Mouse (Mus musculus): ENCODE results near the gene Sptbn2. TPM values are rescaled to one million over a fixed set of nuclear protein-coding genes. Genes with fewer than 3 reads are reported as not detected.

Gene Sptbn2
- polyA plus RNA-seq, 1 experiment from 2014 or later, result 3.2 TPM

GRCm38 (mm10) chr19:4719351-4719764, 8.4 kb downstream of the Sptbn2 start:
- Histone ChIP-seq H3K27ac (ENCODE audit: low read length) (peak overlapping the region; percentile 84), H3K27me3 (ENCODE audit: insufficient read depth, low read length) (peaks cover 8% of the 10 kb centered on the region), H3K4me1 (ENCODE audit: insufficient read depth, low read length) (peaks cover 29% of the 10 kb centered on the region), H3K9me3 (ENCODE audit: low read length) (no peaks in the 10 kb centered on the region), H3K9ac (replicated peaks; ENCODE audit: low read length) (0 out of 2 replicates have a peak overlapping the region, but pooled peaks have one; percentile 18), H3K36me3 (ENCODE audit: insufficient read depth, low read length) (no peaks in the 10 kb centered on the region), H3K4me2 (replicated peaks; ENCODE audit: low read depth, low read length) (peak overlapping the region; percentile 42), H3K4me3 (ENCODE audit: low read length) (no peak overlapping the region)
- 8% methylated on average over 5 of the region's 5 CpGs for WGBS
- ATAC-seq (ENCODE audit: low FRiP score, low TSS enrichment), result peak; percentile 91

- H3K9ac ChIP-seq (replicated peaks; ENCODE audit: low read length), result peak overlapping the region; percentile 37; the same call in 1 of the 2 replicates
- peak overlapping the region; percentile 42 for H3K4me2 ChIP-seq (replicated peaks; ENCODE audit: low read depth, low read length)
- H3K9me3 ChIP-seq (ENCODE audit: low read length), result no peaks in the 10 kb centered on the region
- 0 out of 2 replicates have a peak, but pooled peaks cover under 1% of the 10 kb centered on the region for H3K27me3 ChIP-seq (ENCODE audit: insufficient read depth, low read length)
- H3K36me3 ChIP-seq (ENCODE audit: insufficient read depth, low read length), result no peaks in the 10 kb centered on the region
- peak overlapping the region; percentile 30; the same call in 1 of the 2 replicates for H3K4me3 ChIP-seq (ENCODE audit: low read length)
- ATAC-seq (ENCODE audit: low FRiP score, low TSS enrichment), result no peak
- WGBS, result 78% methylated on average over 15 of the region's 15 CpGs
- peaks cover 29% of the 10 kb centered on the region for H3K4me1 ChIP-seq (ENCODE audit: insufficient read depth, low read length)
- peak overlapping the region; percentile 84 for H3K27ac ChIP-seq (ENCODE audit: low read length)
Observed at GRCm38 (mm10) chr19:4720112-4720511, 9.1 kb downstream of the Sptbn2 start.

GRCm38 (mm10) chr19:4720671-4721244, 9.8 kb downstream of the Sptbn2 start:
- Histone ChIP-seq H3K9ac (replicated peaks; ENCODE audit: low read length) (peak overlapping the region; percentile 57), H3K4me2 (replicated peaks; ENCODE audit: low read depth, low read length) (peak overlapping the region; percentile 42), H3K27ac (ENCODE audit: low read length) (peak overlapping the region; percentile 84; the same call in 1 of the 2 replicates)

GRCm38 (mm10) chr19:4729186-4729585, 18.2 kb downstream of the Sptbn2 start:
- H3K9ac ChIP-seq (replicated peaks; ENCODE audit: low read length), result no peak overlapping the region
- 55% methylated on average over 9 of the region's 9 CpGs for WGBS

More at GRCm38 (mm10) chr19:4720671-4721244, 9.8 kb downstream of the Sptbn2 start:
- peak overlapping the region; percentile 30 for H3K4me3 ChIP-seq (ENCODE audit: low read length)
- peak; percentile 52 for ATAC-seq (ENCODE audit: low FRiP score, low TSS enrichment)
- no peaks in the 10 kb centered on the region for H3K27me3 ChIP-seq (ENCODE audit: insufficient read depth, low read length)
- H3K36me3 ChIP-seq (ENCODE audit: insufficient read depth, low read length), result no peaks in the 10 kb centered on the region
- H3K9me3 ChIP-seq (ENCODE audit: low read length), result no peaks in the 10 kb centered on the region
- WGBS, result 15% methylated on average over 11 of the region's 11 CpGs
- H3K4me1 ChIP-seq (ENCODE audit: insufficient read depth, low read length), result peaks cover 29% of the 10 kb centered on the region

GRCm38 (mm10) chr19:4733052-4733451, 22.1 kb downstream of the Sptbn2 start:
- no peak overlapping the region for H3K27ac ChIP-seq (ENCODE audit: low read length)
- no peak for ATAC-seq (ENCODE audit: low FRiP score, low TSS enrichment)
- H3K27me3 ChIP-seq (ENCODE audit: insufficient read depth, low read length), result no peaks in the 10 kb centered on the region
- no peak overlapping the region for H3K4me3 ChIP-seq (ENCODE audit: low read length)
- H3K9me3 ChIP-seq (ENCODE audit: low read length), result no peaks in the 10 kb centered on the region
- 81% methylated on average over 3 of the region's 3 CpGs for WGBS
- H3K36me3 ChIP-seq (ENCODE audit: insufficient read depth, low read length), result peaks cover 6% of the 10 kb centered on the region
- H3K4me2 ChIP-seq (replicated peaks; ENCODE audit: low read depth, low read length), result no peak overlapping the region
- no peak overlapping the region for H3K9ac ChIP-seq (replicated peaks; ENCODE audit: low read length)
- no peaks in the 10 kb centered on the region for H3K4me1 ChIP-seq (ENCODE audit: insufficient read depth, low read length)

More at GRCm38 (mm10) chr19:4729186-4729585, 18.2 kb downstream of the Sptbn2 start:
- Histone ChIP-seq H3K4me2 (replicated peaks; ENCODE audit: low read depth, low read length) (no peak overlapping the region), H3K9me3 (ENCODE audit: low read length) (no peaks in the 10 kb centered on the region), H3K4me1 (ENCODE audit: insufficient read depth, low read length) (no peaks in the 10 kb centered on the region), H3K27me3 (ENCODE audit: insufficient read depth, low read length) (no peaks in the 10 kb centered on the region), H3K4me3 (ENCODE audit: low read length) (no peak overlapping the region), H3K27ac (ENCODE audit: low read length) (no peak overlapping the region), H3K36me3 (ENCODE audit: insufficient read depth, low read length) (peaks cover 4% of the 10 kb centered on the region; the same call in 1 of the 2 replicates)
- no peak for ATAC-seq (ENCODE audit: low FRiP score, low TSS enrichment)

GRCm38 (mm10) chr19:4737866-4738265, 26.9 kb downstream of the Sptbn2 start:
- Histone ChIP-seq H3K4me3 (ENCODE audit: low read length) (no peak overlapping the region), H3K9me3 (ENCODE audit: low read length) (no peaks in the 10 kb centered on the region), H3K4me2 (replicated peaks; ENCODE audit: low read depth, low read length) (no peak overlapping the region), H3K4me1 (ENCODE audit: insufficient read depth, low read length) (no peaks in the 10 kb centered on the region), H3K9ac (replicated peaks; ENCODE audit: low read length) (no peak overlapping the region), H3K27ac (ENCODE audit: low read length) (no peak overlapping the region), H3K27me3 (ENCODE audit: insufficient read depth, low read length) (no peaks in the 10 kb centered on the region), H3K36me3 (ENCODE audit: insufficient read depth, low read length) (peaks cover 10% of the 10 kb centered on the region; the same call in 1 of the 2 replicates)
- ATAC-seq (ENCODE audit: low FRiP score, low TSS enrichment), result no peak
- 91% methylated on average over 13 of the region's 13 CpGs for WGBS

- H3K27me3 ChIP-seq (ENCODE audit: insufficient read depth, low read length), result no peaks in the 10 kb centered on the region
- H3K36me3 ChIP-seq (ENCODE audit: insufficient read depth, low read length), result peaks cover 5% of the 10 kb centered on the region; the same call in 1 of the 2 replicates
- H3K4me3 ChIP-seq (ENCODE audit: low read length), result no peak overlapping the region
- H3K4me1 ChIP-seq (ENCODE audit: insufficient read depth, low read length), result no peaks in the 10 kb centered on the region
- H3K9me3 ChIP-seq (ENCODE audit: low read length), result no peaks in the 10 kb centered on the region
- no peak for ATAC-seq (ENCODE audit: low FRiP score, low TSS enrichment)
- no peak overlapping the region for H3K27ac ChIP-seq (ENCODE audit: low read length)
- no peak overlapping the region for H3K4me2 ChIP-seq (replicated peaks; ENCODE audit: low read depth, low read length)
- 93% methylated on average over 11 of the region's 11 CpGs for WGBS
- H3K9ac ChIP-seq (replicated peaks; ENCODE audit: low read length), result no peak overlapping the region
Observed at GRCm38 (mm10) chr19:4739053-4739452, 28.1 kb downstream of the Sptbn2 start.

GRCm38 (mm10) chr19:4739762-4740161, 28.8 kb downstream of the Sptbn2 start:
- WGBS, result 91% methylated on average over 5 of the region's 5 CpGs
- Histone ChIP-seq H3K27ac (ENCODE audit: low read length) (no peak overlapping the region), H3K4me2 (replicated peaks; ENCODE audit: low read depth, low read length) (no peak overlapping the region), H3K36me3 (ENCODE audit: insufficient read depth, low read length) (peaks cover 5% of the 10 kb centered on the region; the same call in 1 of the 2 replicates), H3K9me3 (ENCODE audit: low read length) (no peaks in the 10 kb centered on the region), H3K4me3 (ENCODE audit: low read length) (no peak overlapping the region), H3K4me1 (ENCODE audit: insufficient read depth, low read length) (no peaks in the 10 kb centered on the region), H3K27me3 (ENCODE audit: insufficient read depth, low read length) (no peaks in the 10 kb centered on the region), H3K9ac (replicated peaks; ENCODE audit: low read length) (no peak overlapping the region)
- ATAC-seq (ENCODE audit: low FRiP score, low TSS enrichment), result no peak

GRCm38 (mm10) chr19:4741482-4741881, 30.5 kb downstream of the Sptbn2 start:
- Histone ChIP-seq H3K9ac (replicated peaks; ENCODE audit: low read length) (no peak overlapping the region), H3K4me3 (ENCODE audit: low read length) (no peak overlapping the region), H3K27me3 (ENCODE audit: insufficient read depth, low read length) (no peaks in the 10 kb centered on the region), H3K9me3 (ENCODE audit: low read length) (no peaks in the 10 kb centered on the region), H3K4me1 (ENCODE audit: insufficient read depth, low read length) (no peaks in the 10 kb centered on the region), H3K27ac (ENCODE audit: low read length) (no peak overlapping the region), H3K4me2 (replicated peaks; ENCODE audit: low read depth, low read length) (no peak overlapping the region), H3K36me3 (ENCODE audit: insufficient read depth, low read length) (peaks cover 5% of the 10 kb centered on the region; the same call in 1 of the 2 replicates)
- no peak for ATAC-seq (ENCODE audit: low FRiP score, low TSS enrichment)
- 70% methylated on average over 10 of the region's 10 CpGs for WGBS

GRCm38 (mm10) chr19:4742229-4742628, 31.3 kb downstream of the Sptbn2 start:
- WGBS, result 89% methylated on average over 6 of the region's 6 CpGs

More at GRCm38 (mm10) chr19:4742229-4742628, 31.3 kb downstream of the Sptbn2 start:
- Histone ChIP-seq H3K27me3 (ENCODE audit: insufficient read depth, low read length) (no peaks in the 10 kb centered on the region), H3K4me1 (ENCODE audit: insufficient read depth, low read length) (no peaks in the 10 kb centered on the region), H3K9ac (replicated peaks; ENCODE audit: low read length) (no peak overlapping the region), H3K36me3 (ENCODE audit: insufficient read depth, low read length) (peaks cover 5% of the 10 kb centered on the region; the same call in 1 of the 2 replicates), H3K4me3 (ENCODE audit: low read length) (no peak overlapping the region), H3K27ac (ENCODE audit: low read length) (no peak overlapping the region), H3K4me2 (replicated peaks; ENCODE audit: low read depth, low read length) (no peak overlapping the region), H3K9me3 (ENCODE audit: low read length) (no peaks in the 10 kb centered on the region)
- ATAC-seq (ENCODE audit: low FRiP score, low TSS enrichment), result no peak
